Mouse (Mus musculus) E14TG2a.4 (cell line): ENCODE measurements around the gene Fam193a.

Experiments
- CTCF ChIP-seq: conservative IDR thresholded peaks from 2 replicates; pipeline ENCODE4 v1.5.1; 2014; ENCODE audit warnings: low read length
- POU5F1 ChIP-seq: IDR thresholded peaks from 2 replicates; pipeline ENCODE4 v1.6.1; 2014; ENCODE audit warnings: low read length, borderline replicate concordance

DNA sequence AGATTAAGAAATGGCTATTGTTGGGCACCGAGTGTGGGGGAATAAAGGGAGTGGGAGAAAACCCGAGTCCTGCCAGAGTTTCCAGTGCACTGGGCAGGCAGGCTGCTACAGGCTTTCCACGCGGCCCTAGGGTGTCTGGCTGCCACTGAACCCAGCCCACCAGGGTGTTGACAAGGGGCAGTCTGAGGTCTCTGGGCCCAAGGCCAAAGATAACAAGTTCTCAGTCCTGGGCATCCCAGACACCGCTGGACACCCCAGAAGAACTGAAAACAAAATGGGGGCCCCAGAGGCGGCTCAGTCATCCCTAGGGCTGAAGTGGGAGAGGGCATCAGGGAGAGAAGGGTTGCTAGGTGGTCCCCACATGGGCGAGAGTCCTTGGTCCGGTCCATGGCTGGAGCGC lies 76.5 kb downstream of the Fam193a start:
- no peak for TF ChIP-seq CTCF
- no peak for TF ChIP-seq POU5F1
